Mouse (Mus musculus): Measurements from ENCODE around the gene Naglu. TPM values are rescaled to one million over a fixed set of nuclear protein-coding genes. Genes with fewer than 3 reads are reported as not detected.

Gene Naglu
- polyA plus RNA-seq, 1 experiment: 7.3 TPM

DNA sequence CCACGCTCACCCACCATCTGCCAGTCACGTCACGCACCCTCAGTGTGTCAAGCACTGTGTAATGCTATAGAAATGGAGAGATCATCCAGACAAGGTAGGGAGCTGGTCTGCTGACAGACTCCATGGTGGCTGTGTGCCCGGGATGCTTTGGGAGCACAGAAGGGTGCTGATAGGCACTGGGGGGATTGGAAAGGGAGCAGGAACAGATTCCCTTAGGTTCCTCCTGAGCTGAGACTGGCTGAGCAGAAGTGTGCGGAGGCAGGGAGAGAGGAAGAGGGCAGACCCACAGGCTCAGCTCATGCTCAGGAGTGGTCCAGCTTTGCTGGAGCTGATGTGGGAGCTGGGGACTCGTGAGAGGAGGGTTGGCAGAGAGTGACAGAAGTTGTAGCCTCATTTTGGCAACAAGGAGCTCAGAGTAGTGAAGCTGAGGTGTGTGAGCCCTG is 18.7 kb upstream of the Naglu start:
- H3K4me3 ChIP-seq (ENCODE audit: insufficient read depth, poor library complexity, severe bottlenecking): no peak overlapping the region
- H3K36me3 ChIP-seq (ENCODE audit: control insufficient read depth, insufficient read depth): peaks cover 24% of the 10 kb centered on the region
- no peaks in the 10 kb centered on the region for H3K79me2 ChIP-seq (ENCODE audit: control insufficient read depth, insufficient read depth)
- H3ac ChIP-seq (ENCODE audit: control insufficient read depth, insufficient read length, low read depth): no peak overlapping the region
- H3K79me3 ChIP-seq (ENCODE audit: low read depth): no peaks in the 10 kb centered on the region
- no peaks in the 10 kb centered on the region for H3K27me3 ChIP-seq (ENCODE audit: control insufficient read depth, insufficient read depth, insufficient read length)
- TF ChIP-seq MAX (IDR thresholded peaks at IDR 0.05) (no peak), USF1 (IDR thresholded peaks at IDR 0.05; ENCODE audit: low read depth) (no peak), CEBPB (IDR thresholded peaks at IDR 0.05; ENCODE audit: low read depth) (no peak), FOSL1 (IDR thresholded peaks at IDR 0.05; ENCODE audit: insufficient read depth, low read length, poor library complexity, severe bottlenecking) (no peak), MYOG (IDR thresholded peaks at IDR 0.05; ENCODE audit: control insufficient read depth, extremely low read depth, insufficient read length) (no peak), CTCF (IDR thresholded peaks at IDR 0.05; ENCODE audit: control insufficient read depth, insufficient read depth, insufficient read length) (no peak)

DNA sequence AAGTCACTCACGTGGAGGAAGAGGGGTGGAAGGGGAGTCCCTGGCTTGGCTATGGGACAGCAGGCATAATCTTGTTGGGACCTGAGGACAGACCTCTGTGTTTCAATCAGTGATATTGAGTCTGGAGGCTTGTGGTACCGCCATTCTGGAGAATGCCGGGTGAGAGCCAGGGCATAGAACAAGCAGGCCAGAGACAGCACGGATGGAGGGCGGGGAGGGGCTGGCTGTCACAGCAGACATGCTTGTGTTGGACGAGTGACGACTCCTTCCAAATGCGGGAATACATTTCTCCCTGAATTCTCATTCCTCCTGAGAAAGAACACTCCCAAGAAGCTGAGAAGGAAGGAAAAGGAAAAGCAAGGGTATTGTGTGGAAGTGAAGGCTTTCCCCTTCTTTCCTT is 18.2 kb upstream of the Naglu start:
- Histone ChIP-seq H3K79me2 (ENCODE audit: control insufficient read depth, insufficient read depth) (no peaks in the 10 kb centered on the region), H3K36me3 (ENCODE audit: control insufficient read depth, insufficient read depth) (peaks cover 19% of the 10 kb centered on the region), H3K27me3 (ENCODE audit: control insufficient read depth, insufficient read depth, insufficient read length) (no peaks in the 10 kb centered on the region), H3K4me3 (ENCODE audit: insufficient read depth, poor library complexity, severe bottlenecking) (no peak overlapping the region), H3K79me3 (ENCODE audit: low read depth) (no peaks in the 10 kb centered on the region), H3ac (ENCODE audit: control insufficient read depth, insufficient read length, low read depth) (no peak overlapping the region)
- TF ChIP-seq FOSL1 (IDR thresholded peaks at IDR 0.05; ENCODE audit: insufficient read depth, low read length, poor library complexity, severe bottlenecking) (no peak), MYOG (IDR thresholded peaks at IDR 0.05; ENCODE audit: control insufficient read depth, extremely low read depth, insufficient read length) (no peak), CTCF (IDR thresholded peaks at IDR 0.05; ENCODE audit: control insufficient read depth, insufficient read depth, insufficient read length) (no peak), CEBPB (IDR thresholded peaks at IDR 0.05; ENCODE audit: low read depth) (no peak), MYOD1 (IDR thresholded peaks at IDR 0.05; ENCODE audit: control insufficient read depth, insufficient read length, low read depth) (no peak), MAX (IDR thresholded peaks at IDR 0.05) (no peak), USF1 (IDR thresholded peaks at IDR 0.05; ENCODE audit: low read depth) (no peak)

DNA sequence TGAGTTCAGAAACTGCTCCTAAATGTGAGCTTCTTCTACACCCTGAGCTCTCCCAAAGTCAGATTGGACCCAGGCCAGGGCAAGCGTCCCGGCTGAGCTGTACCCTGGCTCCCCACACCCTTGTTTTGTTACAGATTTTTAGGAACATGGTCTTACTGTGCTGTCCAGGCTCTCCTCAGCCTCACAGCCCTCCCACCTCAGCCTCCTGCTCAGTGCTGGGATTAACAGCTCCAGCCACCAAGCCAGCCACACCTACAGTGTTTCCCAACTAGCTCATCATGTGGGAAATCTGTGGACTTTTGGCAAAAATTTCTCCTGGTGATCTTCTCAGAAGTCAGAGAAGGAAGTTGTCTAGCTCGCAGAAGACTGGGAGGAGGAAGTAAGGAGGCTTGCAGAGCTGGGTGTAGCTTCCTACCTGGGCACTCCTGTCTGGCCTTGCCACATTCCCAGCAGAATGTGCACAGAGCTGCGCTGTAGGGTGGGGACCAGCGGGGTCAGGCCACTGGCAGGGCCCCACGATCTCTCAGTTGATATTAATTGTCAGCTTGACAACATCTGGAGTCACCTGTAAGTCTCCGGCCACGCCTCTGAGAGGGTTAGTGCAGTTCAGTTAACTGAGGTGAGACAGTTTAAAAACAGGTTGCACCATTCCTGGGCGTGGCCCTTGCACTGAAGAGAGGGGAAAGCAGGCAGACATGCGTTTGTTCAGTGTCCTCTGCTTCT is 16.9 kb upstream of the Naglu start:
- TF ChIP-seq MAX (IDR thresholded peaks at IDR 0.05) (no peak), CEBPB (IDR thresholded peaks at IDR 0.05; ENCODE audit: low read depth) (no peak), CTCF (IDR thresholded peaks at IDR 0.05; ENCODE audit: control insufficient read depth, insufficient read depth, insufficient read length) (no peak), MYOG (IDR thresholded peaks at IDR 0.05; ENCODE audit: control insufficient read depth, extremely low read depth, insufficient read length) (no peak), USF1 (IDR thresholded peaks at IDR 0.05; ENCODE audit: low read depth) (no peak), FOSL1 (IDR thresholded peaks at IDR 0.05; ENCODE audit: insufficient read depth, low read length, poor library complexity, severe bottlenecking) (no peak), MYOD1 (IDR thresholded peaks at IDR 0.05; ENCODE audit: control insufficient read depth, insufficient read length, low read depth) (no peak)
- no peaks in the 10 kb centered on the region for H3K27me3 ChIP-seq (ENCODE audit: control insufficient read depth, insufficient read depth, insufficient read length)
- H3K79me3 ChIP-seq (ENCODE audit: low read depth): no peaks in the 10 kb centered on the region
- peaks cover 18% of the 10 kb centered on the region for H3K36me3 ChIP-seq (ENCODE audit: control insufficient read depth, insufficient read depth)
- H3K4me3 ChIP-seq (ENCODE audit: insufficient read depth, poor library complexity, severe bottlenecking): no peak overlapping the region
- H3ac ChIP-seq (ENCODE audit: control insufficient read depth, insufficient read length, low read depth): no peak overlapping the region
- H3K79me2 ChIP-seq (ENCODE audit: control insufficient read depth, insufficient read depth): no peaks in the 10 kb centered on the region

DNA sequence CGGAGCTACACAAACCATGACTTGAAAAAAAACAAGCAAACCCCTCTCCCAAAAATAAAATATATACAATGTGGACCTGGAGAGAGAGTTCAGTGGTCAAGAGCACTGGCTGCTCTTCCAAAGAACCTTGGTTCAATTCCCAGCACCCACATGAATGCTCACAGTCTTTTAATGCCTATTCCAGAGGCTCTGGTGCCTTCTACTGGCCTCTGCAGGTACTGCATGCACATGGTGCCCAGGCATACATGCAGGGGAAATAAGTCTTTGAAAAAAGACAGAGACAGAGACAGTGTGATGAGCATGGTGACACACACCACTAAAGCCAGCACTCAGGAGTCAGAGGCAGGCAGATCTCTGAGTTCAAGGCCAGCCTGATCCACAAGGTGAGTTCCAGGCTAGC is 15.8 kb upstream of the Naglu start:
- Histone ChIP-seq H3K36me3 (ENCODE audit: control insufficient read depth, insufficient read depth) (peaks cover 13% of the 10 kb centered on the region), H3K4me3 (ENCODE audit: insufficient read depth, poor library complexity, severe bottlenecking) (no peak overlapping the region), H3ac (ENCODE audit: control insufficient read depth, insufficient read length, low read depth) (no peak overlapping the region), H3K79me3 (ENCODE audit: low read depth) (no peaks in the 10 kb centered on the region), H3K27me3 (ENCODE audit: control insufficient read depth, insufficient read depth, insufficient read length) (no peaks in the 10 kb centered on the region), H3K79me2 (ENCODE audit: control insufficient read depth, insufficient read depth) (no peaks in the 10 kb centered on the region)
- TF ChIP-seq MYOD1 (IDR thresholded peaks at IDR 0.05; ENCODE audit: control insufficient read depth, insufficient read length, low read depth) (no peak), FOSL1 (IDR thresholded peaks at IDR 0.05; ENCODE audit: insufficient read depth, low read length, poor library complexity, severe bottlenecking) (no peak), MYOG (IDR thresholded peaks at IDR 0.05; ENCODE audit: control insufficient read depth, extremely low read depth, insufficient read length) (no peak), CEBPB (IDR thresholded peaks at IDR 0.05; ENCODE audit: low read depth) (no peak), MAX (IDR thresholded peaks at IDR 0.05) (no peak), CTCF (IDR thresholded peaks at IDR 0.05; ENCODE audit: control insufficient read depth, insufficient read depth, insufficient read length) (no peak), USF1 (IDR thresholded peaks at IDR 0.05; ENCODE audit: low read depth) (no peak)

DNA sequence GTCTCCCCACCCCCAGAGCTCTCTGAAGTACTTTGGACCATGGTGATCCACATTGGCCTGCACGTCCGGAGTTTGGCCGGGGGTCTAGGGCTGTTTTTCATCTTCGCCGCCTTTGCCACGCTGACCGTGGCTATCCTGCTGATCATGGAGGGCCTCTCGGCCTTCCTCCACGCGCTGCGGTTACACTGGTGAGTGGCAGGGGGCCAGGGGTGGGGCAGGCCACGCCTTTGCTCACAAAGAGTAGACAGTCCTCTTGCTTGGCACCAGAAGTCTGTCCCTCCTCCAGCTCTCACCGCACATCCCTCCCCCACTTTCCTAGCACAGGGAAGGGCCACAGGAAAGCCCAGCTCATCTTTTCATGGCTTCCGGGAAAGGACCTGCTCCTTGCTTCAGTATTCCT is 14.4 kb upstream of the Naglu start:
- Histone ChIP-seq H3K27me3 (ENCODE audit: control insufficient read depth, insufficient read depth, insufficient read length) (no peaks in the 10 kb centered on the region), H3ac (ENCODE audit: control insufficient read depth, insufficient read length, low read depth) (no peak overlapping the region), H3K4me3 (ENCODE audit: insufficient read depth, poor library complexity, severe bottlenecking) (no peak overlapping the region), H3K79me2 (ENCODE audit: control insufficient read depth, insufficient read depth) (no peaks in the 10 kb centered on the region), H3K79me3 (ENCODE audit: low read depth) (no peaks in the 10 kb centered on the region), H3K36me3 (ENCODE audit: control insufficient read depth, insufficient read depth) (peaks cover 8% of the 10 kb centered on the region)
- TF ChIP-seq MYOD1 (IDR thresholded peaks at IDR 0.05; ENCODE audit: control insufficient read depth, insufficient read length, low read depth) (no peak), CTCF (IDR thresholded peaks at IDR 0.05; ENCODE audit: control insufficient read depth, insufficient read depth, insufficient read length) (no peak), CEBPB (IDR thresholded peaks at IDR 0.05; ENCODE audit: low read depth) (no peak), MAX (IDR thresholded peaks at IDR 0.05) (no peak), USF1 (IDR thresholded peaks at IDR 0.05; ENCODE audit: low read depth) (no peak), FOSL1 (IDR thresholded peaks at IDR 0.05; ENCODE audit: insufficient read depth, low read length, poor library complexity, severe bottlenecking) (no peak), MYOG (IDR thresholded peaks at IDR 0.05; ENCODE audit: control insufficient read depth, extremely low read depth, insufficient read length) (no peak)

All from C2C12 (cell line).